Mouse (Mus musculus) left cerebral cortex, adult 2 months (tissue): ENCODE measurements around the gene Faap100. TPM values are rescaled to one million over a fixed set of nuclear protein-coding genes. Genes with fewer than 3 reads are reported as not detected.
A peak's percentile ranks its signal among the peaks of the same experiment; 100 is the strongest.

Experiments used
- DNase-seq, 2 experiments: peaks; one replicate each; pipeline ENCODE4 v3.0.0; 2021 to 2022; ENCODE audit warnings: low spot score in 2 of 2, mixed read lengths in 1 of 2; ENCODE audit errors: extremely low spot score in 1 of 2
- H3K27ac ChIP-seq: fragments of 200-600 bp; 2 replicates; pipeline ENCODE4 v1.8.1; 2022
- H3K4me3 ChIP-seq: fragments of 200-600 bp; 2 replicates; pipeline ENCODE4 v1.8.1; 2022
- CTCF ChIP-seq: fragments of 200-600 bp; IDR thresholded peaks from 2 replicates; pipeline ENCODE4 v1.8.1; 2022; ENCODE audit warnings: antibody characterized with exemption, mild to moderate bottlenecking, moderate library complexity
- intact Hi-C: fragments of 180-260 bp; cut with DNase I; formaldehyde crosslinking; loops from one replicate; pipeline ENCODE4 v1.15.1; 2025
- total RNA-seq, 2 experiments: library from RNA; stranded (reverse); gene quantifications; 2 replicates each; pipeline ENCODE4 v1.2.3; 2021

Faap100 gene
- total RNA-seq, 2 experiments from 2014 or later, result 16.1 to 17.6 TPM

DNA sequence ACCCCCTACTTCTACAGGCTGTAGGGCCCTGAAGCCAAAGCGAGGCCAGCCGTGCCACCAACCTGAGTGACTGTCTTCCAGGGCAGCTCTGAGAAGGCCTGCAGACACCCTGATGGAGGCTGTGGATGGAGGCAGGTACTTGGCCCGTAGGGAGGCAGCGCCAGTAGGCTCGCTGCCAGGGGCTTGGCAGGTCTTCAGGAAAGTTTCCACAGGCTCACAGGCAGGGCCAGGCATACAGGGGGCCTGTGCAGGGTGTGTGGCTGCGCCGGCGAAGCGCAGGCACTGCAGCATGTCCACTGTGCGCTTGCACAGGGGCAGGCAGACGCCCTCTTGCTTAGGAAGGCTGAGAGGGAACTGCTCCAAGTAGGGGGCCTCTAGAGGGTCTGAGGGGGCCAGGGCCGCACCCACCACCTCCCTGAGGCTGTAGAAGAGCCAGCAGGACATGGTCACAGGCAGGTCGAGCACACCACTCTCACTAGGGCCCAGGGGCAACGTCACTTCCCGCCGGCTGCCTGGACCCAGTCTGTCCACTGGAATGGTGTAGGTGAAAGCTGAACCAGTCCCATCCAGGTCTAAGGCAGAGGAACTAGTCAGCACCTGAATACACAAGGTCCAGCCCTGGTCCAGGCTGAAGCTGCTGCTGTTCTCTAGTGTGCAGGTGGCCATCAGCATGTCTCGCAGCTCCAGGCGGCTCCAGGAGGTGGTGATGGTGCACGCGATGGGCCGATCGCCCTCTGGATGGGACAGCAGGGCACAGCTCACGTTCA lies 4.6 kb downstream of the Faap100 start:
- no peak for TF ChIP-seq CTCF
- DNase-seq, result no peak
- Histone ChIP-seq H3K4me3 (no peak overlapping the region), H3K27ac (no peak overlapping the region)
- intact Hi-C loops, result no loop called here

DNA sequence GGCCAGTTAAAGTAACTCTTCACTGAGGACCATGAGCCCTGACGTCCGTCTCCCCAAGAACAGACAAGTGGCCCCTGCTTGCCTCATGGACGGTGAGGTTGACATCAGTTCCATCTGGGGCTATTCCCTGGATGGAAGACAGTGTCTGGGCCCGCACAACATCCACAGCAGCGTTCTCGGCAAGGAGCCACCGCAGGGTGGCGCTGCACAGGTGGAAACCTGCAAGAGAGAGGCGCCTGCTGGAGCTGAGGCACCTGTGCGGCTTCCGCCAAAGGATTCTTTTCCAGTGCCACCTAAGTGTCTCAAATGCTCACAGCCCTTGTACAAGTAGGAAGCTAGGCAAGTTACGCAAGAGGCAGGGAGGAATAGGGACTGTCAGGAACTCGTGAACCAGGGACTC lies 5.5 kb downstream of the Faap100 start:
- intact Hi-C loops, result no loop called here
- Histone ChIP-seq H3K4me3 (no peak overlapping the region), H3K27ac (no peak overlapping the region)
- DNase-seq, result no peak
- peak; percentile 7; the same call in 1 of the 2 replicates for TF ChIP-seq CTCF

DNA sequence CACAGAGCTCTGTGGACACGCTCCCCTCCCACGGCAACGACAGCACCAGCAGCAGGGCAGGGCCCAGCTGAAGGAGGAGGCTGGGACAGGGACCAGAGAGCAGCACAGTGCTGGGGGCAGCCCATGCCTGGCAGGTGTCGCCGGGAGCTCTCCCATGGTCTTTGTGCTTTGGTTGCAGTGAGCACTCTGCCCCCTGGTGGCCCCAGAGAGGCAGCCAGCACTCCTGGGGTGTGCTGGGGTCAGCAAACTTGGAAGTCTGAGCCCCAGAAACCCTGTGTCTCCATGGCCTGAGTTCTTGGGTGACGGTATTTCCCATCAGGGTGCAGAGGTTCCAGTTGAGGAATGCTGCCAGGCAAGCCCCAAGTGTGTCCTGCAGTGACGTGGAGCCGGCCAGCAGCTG lies 8.9 kb downstream of the Faap100 start:
- no peak overlapping the region for H3K27ac ChIP-seq
- peak; percentile 82 for TF ChIP-seq CTCF
- intact Hi-C loops, result loop anchor here (2.0 kb wide), 1 partner anchor 15 kb away; no protein-coding TSS in a partner anchor

DNA sequence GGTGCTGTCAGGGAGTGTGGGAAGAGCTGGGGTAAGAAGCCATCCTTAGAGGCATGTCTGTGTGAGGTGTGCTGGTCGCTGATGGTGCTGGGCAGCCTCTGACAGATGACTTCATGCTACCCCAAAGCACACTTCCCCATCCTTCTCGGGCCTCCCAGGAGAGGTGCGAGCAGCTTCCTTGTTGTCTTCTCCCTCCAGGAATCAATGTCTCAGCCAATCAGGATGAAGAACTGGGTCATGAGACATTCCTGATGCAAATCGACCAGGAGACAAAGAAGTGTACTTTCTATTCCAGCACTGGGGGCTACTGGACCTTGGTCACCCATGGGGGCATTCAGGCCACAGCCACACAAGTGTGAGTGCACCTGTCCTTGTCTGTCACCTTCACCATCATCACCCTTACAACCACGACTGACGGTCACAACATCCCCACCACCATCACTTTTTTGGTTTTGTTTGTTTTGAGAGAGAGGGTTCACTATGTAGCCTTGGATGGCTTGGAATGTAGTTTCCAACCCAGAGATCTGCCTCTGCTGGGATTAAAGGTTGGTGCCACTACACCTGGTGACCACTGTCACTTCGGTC lies 12.0 kb downstream of the Faap100 start:
- TF ChIP-seq CTCF, result no peak
- intact Hi-C loops, result no loop called here
- Histone ChIP-seq H3K27ac (no peak overlapping the region), H3K4me3 (no peak overlapping the region)
- DNase-seq, result no peak

More for the DNA sequence above, 8.9 kb downstream of the Faap100 start:
- no peak overlapping the region for H3K4me3 ChIP-seq
- peak; percentile 61 to 62 for DNase-seq

DNA sequence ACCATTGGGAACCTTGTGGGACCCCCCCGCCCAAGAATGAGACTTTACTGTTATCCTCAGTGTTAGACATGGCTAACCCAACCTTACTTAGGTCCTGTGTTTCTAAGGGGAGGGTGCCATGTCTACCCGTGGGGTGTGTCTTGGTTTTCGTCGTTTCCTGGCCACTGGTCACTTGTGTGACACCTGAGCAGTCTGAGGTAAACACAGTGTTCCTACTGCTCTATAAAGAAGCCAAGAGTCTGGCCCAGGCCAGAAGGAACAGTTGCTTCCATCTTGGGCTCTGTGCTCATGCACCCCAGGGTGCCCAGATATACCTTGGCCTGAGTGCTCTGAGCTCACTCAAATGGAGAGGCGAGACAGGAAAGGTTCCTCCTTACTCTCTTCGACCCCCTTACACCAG lies 15.7 kb downstream of the Faap100 start:
- no peak for TF ChIP-seq CTCF
- intact Hi-C loops, result no loop called here
- Histone ChIP-seq H3K27ac (no peak overlapping the region), H3K4me3 (no peak overlapping the region)
- DNase-seq, result no peak

DNA sequence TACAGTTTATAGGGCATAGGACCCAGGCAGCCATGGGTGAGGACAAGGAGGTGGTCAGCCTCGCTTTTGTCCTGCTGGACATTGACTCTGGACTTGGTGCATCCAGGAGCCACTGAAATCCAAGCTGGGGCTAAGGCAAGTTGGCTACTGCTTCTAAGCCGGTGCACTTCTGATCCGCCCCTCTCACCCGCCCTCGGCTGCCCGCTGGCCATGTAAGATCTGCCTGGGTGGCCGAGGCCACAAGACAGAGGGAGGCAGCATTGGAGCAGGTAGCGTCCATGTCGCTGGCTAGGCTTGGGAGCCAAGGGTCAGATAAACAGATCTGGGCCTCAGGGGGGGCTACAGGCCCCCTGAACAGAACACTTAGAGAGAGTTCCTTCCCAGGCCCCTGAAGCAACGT lies 17.3 kb downstream of the Faap100 start, which contains the start of gene Fscn2:
Gene Fscn2 (plus strand): TSS at position 240 of the 400 bp plus-strand sequence.
- H3K4me3 ChIP-seq, result no peak within 1 kb of the TSS
- intact Hi-C loops, result no loop called here
- DNase-seq, result no peak
- no peak for TF ChIP-seq CTCF
- no peak within 1 kb of the TSS for H3K27ac ChIP-seq

DNA sequence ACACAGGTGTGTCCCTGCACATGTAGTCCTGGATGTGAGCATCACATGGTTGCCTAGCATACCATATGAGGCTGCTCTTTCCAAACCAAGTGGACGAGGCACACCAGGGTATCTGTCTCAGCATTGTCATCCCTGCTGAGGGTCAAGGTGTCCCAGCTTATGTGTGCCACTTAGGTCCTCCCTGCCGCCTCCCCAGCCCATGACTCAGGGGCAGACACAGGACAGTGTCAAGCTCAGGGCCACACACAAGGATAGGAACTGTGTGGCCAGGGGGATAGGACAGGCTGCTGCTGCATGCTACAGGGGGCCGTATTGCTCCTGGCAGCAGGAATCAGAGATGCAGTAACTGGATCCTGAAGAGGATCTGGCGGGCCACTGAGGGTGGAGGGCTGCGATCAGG lies 17.8 kb downstream of the Faap100 start:
- intact Hi-C loops, result no loop called here
- TF ChIP-seq CTCF, result no peak
- no peak overlapping the region for H3K4me3 ChIP-seq
- H3K27ac ChIP-seq, result no peak overlapping the region
- no peak for DNase-seq

DNA sequence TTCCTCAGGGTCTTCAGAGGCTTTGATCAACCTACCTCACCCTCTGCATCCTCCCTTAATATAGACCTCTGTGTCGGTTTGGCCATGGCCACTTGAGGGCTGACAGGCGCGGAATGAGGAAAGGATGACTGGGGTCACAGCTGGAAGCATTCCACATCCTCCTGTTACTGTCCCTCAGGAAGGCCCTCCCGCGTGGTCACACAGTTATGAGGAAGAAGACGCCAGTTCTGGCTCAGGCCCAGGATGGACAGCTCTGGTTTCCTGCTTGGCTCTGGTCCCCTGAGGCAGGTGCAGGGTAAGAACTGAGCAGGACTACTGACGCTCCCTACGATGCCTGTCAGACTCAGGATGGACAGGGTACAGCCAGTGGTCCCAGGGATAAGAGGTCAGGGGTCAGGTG lies 18.5 kb downstream of the Faap100 start:
- no peak for TF ChIP-seq CTCF

DNA sequence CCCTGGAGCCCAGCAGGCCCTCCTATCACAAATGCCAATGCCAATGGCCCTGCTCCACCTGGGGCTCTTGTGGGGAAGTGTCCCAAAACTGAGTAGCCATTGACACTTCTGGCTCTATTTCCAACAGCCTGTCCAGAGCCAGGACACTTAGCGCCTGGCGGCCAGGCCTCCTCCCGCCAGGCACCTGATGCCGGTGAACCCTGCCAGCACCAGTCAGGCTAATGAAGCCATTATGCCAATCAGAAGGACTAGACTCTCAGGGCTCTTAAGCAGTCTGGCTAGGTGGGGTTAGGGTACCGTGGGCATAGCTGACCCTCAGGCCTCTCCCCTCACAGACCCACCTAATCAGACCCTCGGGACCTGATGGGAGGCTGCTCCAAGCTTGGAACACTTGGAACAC lies 19.2 kb downstream of the Faap100 start:
- no peak for TF ChIP-seq CTCF
- no peak for DNase-seq
- no peak overlapping the region for H3K4me3 ChIP-seq
- H3K27ac ChIP-seq, result no peak overlapping the region
- intact Hi-C loops, result no loop called here

More for the DNA sequence above, 18.5 kb downstream of the Faap100 start:
- H3K4me3 ChIP-seq, result no peak overlapping the region
- no peak overlapping the region for H3K27ac ChIP-seq
- intact Hi-C loops, result no loop called here
- no peak for DNase-seq

DNA sequence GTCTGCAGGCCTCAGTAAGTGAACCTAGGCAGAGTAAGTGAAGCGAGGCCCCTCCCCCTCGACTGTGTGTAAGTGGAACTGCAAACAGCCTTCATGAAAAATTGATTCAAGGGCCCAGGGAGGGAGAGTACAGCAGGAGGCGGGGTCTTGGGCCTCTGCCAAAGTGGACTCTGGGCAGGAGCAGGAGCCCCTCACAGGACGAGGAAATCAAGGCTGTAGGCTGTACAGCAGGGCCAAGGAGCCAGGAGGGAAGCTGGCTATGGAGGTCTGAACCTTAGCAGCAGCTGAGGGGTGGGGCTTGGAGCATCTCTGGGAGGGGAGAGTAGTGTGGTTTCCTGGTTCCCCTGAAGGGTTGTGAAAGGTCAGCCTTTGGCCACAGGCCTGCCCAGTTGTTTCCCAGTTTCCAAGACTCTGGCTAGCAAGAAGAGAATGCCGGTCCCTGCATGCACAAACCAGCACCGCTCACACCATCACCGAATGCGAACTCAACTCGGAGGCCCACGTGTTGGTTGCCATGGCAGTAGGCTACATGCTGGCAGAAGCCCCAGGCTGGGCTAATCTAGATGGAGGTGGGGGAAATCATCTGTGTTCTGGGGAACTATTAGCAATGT lies 20.7 kb downstream of the Faap100 start:
- DNase-seq, result peak; percentile 66 to 77
- H3K4me3 ChIP-seq, result no peak overlapping the region
- intact Hi-C loops, result no loop called here
- no peak for TF ChIP-seq CTCF
- peak overlapping the region; percentile 59 for H3K27ac ChIP-seq

DNA sequence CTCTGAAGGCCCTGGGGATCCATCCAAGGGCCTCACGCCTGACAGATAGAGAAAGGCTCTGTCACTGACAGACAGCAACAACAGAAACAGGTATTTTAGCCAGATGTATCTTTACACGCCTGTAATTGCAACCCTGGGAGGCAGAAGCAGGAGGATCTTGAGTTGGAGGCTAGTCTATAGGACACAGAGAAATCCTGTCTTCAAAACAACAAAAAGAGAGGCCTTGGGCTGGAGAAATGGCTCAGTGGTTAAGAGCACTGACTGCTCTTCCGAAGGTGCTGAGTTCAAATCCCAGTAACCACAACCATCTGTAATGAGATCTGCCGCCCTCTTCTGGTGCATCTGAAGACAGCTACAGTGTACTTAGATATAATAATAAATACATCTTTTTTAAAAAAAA lies 21.7 kb downstream of the Faap100 start:
- H3K4me3 ChIP-seq, result no peak overlapping the region
- DNase-seq, result no peak
- intact Hi-C loops, result no loop called here
- TF ChIP-seq CTCF, result no peak; the same call in 1 of the 2 replicates
- H3K27ac ChIP-seq, result no peak overlapping the region

DNA sequence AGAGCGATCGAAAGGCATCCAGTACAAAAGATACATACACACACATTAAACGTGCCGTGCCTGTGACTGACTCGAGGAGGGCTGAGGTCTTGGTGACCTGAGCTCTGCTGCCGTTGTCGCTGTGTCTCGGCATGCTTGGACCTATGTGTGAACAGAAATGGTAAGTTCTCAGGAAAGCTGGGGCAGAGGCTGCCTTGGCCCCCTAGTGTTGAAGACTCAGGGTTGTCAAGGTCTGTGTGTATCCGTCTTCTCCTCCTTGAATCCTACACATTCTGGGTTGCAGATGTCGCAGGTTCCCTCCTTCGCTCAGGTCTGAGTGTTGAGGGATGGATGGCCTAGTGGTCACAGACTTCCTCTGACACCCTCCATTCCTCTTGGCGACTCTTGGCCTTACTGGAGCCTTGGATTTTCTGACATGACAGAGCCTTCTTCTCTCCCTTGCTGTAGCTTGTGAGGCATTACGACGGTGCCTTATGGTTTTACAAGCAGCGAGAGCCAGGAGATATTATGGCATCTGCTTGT lies 22.2 kb downstream of the Faap100 start:
- Histone ChIP-seq H3K4me3 (no peak overlapping the region), H3K27ac (no peak overlapping the region)
- TF ChIP-seq CTCF, result peak; percentile 14; the same call in 1 of the 2 replicates
- no peak for DNase-seq
- intact Hi-C loops, result no loop called here
